Mouse (Mus musculus): ENCODE measurements at regions not wholly inside any gene's neighbourhood (a gene's known extent, or its start where the extent isn't known, plus 50 kb on each side); places are given as distances from the start of the nearest gene placed in this dataset.

DNA sequence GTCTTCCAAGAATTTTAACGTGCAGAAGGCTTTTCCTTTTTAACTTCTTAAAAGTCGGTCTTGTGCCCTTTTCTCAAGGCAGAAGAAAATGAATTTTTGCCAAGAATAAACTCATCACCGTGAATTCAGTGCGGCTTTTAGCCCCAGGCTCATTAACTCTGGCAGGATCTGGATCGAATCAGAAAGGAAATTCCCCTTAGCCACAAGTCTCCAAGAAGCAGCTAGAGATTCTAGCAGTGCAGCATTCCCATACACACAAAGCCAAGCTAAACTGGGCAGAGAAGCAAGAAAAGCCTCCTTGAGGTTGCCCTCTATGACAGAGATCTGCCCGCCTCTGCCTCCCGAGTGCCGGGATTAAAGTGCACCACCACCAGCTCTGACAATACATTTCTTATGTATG is 81.5 kb upstream of the Hs6st1 start:
- in situ Hi-C loops (cut with MboI; ENCODE audit: unreplicated experiment in 2 of 2), result no loop called here

DNA sequence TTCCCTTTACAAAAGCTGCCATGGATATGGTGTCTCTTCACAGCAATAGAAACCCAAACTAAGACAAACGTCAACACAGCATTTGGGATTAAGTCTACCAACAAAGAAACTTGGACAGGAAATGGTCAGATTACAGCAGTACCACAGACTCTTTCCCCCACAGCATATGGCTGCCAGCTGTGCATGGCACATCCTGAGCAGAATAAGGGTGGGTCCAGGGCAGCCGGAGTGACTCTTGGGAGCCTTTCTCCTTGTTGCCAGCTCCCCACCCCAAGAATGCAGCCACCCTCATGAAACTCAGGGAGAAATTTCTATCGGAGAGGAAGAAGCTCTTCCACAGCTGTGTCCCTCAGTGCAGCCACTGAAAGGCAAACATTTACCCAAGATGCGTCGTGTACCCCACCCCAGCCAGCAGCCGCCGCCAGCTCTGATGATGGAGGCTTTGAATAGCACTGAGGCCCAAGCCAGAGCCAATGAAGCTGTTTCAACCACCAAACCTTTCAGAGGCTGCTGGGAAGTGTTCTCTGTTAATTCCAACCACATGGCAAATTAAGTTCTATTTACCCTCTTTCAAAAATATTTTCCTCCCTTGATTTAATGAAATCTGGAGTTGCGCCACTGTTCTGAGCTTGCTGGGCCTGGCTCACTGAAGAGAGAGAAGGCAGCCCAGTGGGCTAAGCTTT is 75.8 kb upstream of the Hs6st1 start:
- in situ Hi-C loops (cut with MboI; ENCODE audit: unreplicated experiment in 2 of 2), result no loop called here

DNA sequence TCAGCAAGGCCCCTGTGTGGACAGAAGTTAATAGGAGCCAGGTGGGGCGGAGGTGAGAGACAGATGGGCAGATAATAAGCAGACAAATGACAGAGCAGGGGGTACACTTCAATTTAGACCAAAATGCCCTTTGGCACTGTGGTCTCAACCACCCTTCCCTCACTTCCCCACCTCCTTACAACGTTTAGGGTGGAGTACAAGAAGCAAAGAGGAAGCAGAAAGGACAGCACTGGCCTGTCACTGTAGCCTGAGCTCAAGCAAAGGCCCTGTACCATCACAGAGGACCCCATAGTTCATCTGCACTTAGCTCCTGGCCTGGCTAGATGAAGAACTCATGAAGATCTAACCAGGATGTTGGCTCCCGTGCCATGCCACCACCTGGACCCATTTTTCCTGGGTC is 75.3 kb upstream of the Hs6st1 start:
- in situ Hi-C loops (cut with MboI; ENCODE audit: unreplicated experiment in 2 of 2), result no loop called here

DNA sequence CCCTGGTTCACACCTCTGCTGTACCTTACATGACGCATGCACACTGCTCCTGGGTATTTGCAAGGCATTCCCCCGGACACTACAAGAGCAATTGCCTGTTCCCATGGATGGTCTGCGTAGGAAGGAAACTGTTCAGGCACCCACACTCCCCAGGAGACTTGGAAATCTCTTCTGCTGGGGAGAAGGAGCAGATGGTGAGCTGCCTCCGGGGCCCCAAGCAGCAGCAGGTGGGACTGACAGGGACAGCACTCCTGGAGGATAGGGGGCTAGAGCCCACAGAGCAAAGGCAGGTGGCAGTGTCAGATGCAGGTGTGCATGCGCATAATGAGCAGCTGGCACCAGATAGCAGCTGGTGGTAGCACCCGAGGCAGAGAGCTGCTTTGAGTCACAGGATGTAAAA is 72.5 kb upstream of the Hs6st1 start:
- in situ Hi-C loops (cut with MboI; ENCODE audit: unreplicated experiment in 2 of 2), result no loop called here

GRCm38 (mm10) chr1:36001319-36001718 is 66.9 kb upstream of the Hs6st1 start:
- in situ Hi-C loops (cut with MboI; ENCODE audit: unreplicated experiment in 2 of 2), result no loop called here

DNA sequence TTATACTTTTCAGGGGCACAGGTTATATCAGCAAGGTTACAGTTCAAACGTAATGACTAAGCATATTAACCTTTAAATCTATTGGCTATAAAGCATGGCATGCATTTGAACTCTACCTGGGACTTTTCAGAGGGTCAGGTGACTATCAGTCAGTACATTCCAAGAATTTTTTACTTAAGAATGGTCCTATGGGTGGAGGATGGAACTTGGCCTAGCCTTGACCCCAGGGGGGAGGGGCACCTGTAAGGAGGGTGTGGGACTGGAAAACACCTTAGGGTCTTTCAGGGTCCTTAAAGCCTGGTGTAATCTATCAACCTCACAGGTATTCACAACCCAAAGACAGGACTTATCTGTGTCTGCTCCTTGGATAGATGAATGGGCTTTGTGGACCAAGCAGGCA is 66.4 kb upstream of the Hs6st1 start:
- in situ Hi-C loops (cut with MboI; ENCODE audit: unreplicated experiment in 2 of 2), result no loop called here

DNA sequence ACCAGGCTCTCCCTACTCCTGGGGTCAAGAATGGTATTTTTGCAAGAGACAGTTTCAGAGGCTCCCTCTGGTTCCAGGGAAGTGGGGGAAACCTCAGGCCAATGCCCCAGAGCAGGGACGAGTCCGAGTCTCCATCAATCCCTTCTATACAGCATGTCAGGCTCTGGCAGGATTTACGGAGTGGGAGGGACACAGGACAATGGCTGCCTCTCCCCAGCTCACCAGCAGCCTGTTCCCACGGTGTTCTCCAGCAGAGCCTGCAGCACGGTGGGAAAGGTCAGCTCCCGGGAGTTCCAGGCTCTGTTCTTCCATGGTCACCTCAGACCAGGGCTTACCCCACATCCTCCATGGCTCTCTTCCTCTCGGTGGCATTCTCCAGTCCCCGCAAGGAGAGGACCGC is 64.6 kb upstream of the Hs6st1 start:
- in situ Hi-C loops (cut with MboI; ENCODE audit: unreplicated experiment in 2 of 2), result no loop called here

GRCm38 (mm10) chr1:36008598-36008997 is 59.6 kb upstream of the Hs6st1 start:
- in situ Hi-C loops (cut with MboI; ENCODE audit: unreplicated experiment in 2 of 2), result no loop called here

DNA sequence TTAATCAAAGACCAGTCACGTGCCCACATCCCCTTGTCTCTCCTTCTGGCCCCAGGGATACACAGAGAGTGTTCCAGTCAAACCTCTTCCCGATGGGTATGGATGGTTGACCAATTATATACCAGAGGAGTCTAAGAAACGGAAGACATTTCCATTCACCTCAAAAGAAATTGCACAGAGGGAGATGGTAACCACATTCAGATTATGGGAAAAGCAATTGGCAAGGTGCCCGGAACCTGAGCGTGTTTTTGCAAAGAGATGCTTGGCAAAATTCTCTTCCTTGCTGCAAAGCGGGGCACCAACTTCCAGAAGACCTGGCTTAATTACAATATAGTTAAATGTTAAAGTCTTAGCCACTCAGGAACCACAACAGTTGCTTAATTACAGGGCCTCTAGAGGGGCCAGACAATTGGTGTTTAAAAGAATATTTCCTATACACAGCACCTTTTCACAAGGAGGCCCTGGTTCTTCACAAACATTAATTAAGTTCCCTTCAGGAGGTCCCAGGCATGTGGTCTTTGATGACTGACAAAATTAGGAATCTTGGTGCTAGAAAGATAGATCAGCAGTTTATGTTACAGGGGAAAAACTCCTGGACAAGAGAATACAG is 59.1 kb upstream of the Hs6st1 start:
- in situ Hi-C loops (cut with MboI; ENCODE audit: unreplicated experiment in 2 of 2), result no loop called here

GRCm38 (mm10) chr1:36010151-36010550 is 58.0 kb upstream of the Hs6st1 start:
- in situ Hi-C loops (cut with MboI; ENCODE audit: unreplicated experiment in 2 of 2), result no loop called here

DNA sequence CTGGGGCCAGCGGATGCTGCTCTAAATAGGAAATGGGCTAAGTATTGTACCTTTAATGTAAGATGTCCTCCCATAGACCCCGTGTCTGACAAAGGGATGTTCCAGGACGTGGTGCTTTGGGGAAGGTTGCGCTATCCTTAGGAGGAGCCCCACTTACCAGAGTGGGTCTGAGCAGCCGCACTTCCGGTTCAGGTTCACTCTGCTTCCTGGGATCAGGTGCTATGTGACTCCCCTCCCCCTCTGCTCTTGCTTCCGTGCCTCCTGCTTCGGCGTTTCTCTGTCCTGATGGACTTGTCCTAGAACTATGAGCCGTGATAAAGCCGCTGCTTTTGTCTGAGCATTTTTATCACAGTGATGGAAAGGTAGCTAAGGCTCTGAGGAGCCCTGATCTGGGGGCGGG is 57.4 kb upstream of the Hs6st1 start:
- in situ Hi-C loops (cut with MboI; ENCODE audit: unreplicated experiment in 2 of 2), result no loop called here

DNA sequence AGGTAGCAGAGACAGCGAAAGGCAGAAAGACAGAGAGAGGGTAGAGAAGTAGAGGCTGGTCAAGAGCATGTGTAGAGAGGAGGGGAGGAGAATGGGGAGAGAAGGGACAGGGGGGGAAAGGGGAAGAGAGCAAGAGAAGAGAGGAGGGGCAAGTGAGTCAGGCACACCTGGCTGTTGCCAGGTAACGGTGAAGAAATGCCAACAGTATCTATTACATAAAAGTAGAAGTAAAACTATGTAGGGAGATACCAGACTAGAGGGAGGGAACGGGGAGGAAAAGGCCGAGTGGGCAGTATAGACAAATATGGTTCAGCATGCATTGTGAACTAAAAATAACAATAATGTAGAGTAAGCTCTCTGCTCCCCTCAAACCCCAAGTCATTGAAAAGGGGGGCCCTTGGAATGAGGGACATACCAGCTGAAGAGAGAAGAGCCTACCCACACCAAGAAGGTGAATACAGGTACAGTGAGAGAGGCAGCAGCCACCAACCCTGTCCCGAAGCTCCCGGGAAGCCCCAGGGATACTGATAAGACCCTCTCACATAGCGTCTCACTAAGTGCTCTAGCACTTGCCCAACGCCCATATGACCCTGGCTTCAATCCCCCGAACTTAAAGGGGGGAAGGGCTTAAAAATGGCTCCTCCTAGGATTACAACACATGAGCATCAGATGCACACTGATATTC is 56.0 kb upstream of the Hs6st1 start:
- in situ Hi-C loops (cut with MboI; ENCODE audit: unreplicated experiment in 2 of 2), result no loop called here

DNA sequence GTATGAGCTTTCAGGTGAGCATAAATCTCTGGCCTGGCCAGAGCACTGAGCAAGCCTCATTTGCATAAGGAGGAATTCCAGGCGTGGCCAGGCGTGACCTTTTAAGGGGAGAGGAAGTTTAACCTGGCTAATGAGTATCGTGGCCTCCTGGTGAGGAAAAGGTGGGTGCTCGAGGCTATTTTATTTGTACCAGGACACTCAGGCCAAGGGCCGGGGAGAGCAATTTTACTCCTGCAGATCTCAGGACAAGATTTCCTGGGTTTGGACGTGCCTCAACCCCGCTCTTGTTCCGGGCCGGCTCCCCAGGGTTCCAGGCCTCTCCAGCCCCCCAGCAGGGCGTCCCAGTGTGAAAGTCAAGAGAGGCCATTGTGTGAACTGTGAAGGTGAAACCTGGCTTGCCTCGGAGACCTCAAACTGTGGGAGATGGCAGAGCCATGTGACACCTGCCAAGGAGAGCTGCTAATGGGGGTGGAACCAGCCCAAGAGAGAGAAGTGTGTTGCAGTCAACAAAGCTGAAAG is 54.3 kb upstream of the Hs6st1 start:
- in situ Hi-C loops (cut with MboI; ENCODE audit: unreplicated experiment in 2 of 2), result no loop called here

GRCm38 (mm10) chr1:36014372-36014771 is 53.8 kb upstream of the Hs6st1 start:
- in situ Hi-C loops (cut with MboI; ENCODE audit: unreplicated experiment in 2 of 2), result no loop called here

GRCm38 (mm10) chr1:36015210-36015609 is 53.0 kb upstream of the Hs6st1 start:
- in situ Hi-C loops (cut with MboI; ENCODE audit: unreplicated experiment in 2 of 2), result no loop called here

- in situ Hi-C loops (cut with MboI; ENCODE audit: unreplicated experiment in 2 of 2), result no loop called here
Observed at GRCm38 (mm10) chr1:36016566-36016965, 51.6 kb upstream of the Hs6st1 start.

DNA sequence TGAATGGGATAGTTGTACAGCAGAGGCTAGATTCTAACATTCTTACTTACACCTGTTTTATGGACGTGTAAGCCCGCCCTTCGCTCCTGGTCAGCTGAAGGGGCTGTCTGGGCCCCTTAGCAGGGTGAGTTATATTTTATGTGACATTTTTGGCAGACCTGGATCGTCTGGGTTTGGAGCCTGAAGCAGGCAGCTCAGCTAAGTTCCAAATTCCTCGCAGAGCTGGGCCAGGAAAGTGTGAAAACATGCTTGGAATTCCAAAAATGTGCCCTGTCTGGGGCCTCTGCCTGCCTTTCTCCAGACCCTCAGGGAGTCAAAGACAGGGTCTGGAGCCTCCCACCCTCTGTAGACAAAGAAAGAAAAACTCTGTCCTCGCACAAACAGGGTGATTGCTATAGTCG is 51.1 kb upstream of the Hs6st1 start:
- in situ Hi-C loops (cut with MboI; ENCODE audit: unreplicated experiment in 2 of 2), result no loop called here

GRCm38 (mm10) chr1:36017656-36018055 is 50.5 kb upstream of the Hs6st1 start:
- in situ Hi-C loops (cut with MboI; ENCODE audit: unreplicated experiment in 2 of 2), result no loop called here

All from v-Abl transformed pro-B cells (cell line).